Mouse (Mus musculus): ENCODE data around the gene Tmc8.

DNA sequence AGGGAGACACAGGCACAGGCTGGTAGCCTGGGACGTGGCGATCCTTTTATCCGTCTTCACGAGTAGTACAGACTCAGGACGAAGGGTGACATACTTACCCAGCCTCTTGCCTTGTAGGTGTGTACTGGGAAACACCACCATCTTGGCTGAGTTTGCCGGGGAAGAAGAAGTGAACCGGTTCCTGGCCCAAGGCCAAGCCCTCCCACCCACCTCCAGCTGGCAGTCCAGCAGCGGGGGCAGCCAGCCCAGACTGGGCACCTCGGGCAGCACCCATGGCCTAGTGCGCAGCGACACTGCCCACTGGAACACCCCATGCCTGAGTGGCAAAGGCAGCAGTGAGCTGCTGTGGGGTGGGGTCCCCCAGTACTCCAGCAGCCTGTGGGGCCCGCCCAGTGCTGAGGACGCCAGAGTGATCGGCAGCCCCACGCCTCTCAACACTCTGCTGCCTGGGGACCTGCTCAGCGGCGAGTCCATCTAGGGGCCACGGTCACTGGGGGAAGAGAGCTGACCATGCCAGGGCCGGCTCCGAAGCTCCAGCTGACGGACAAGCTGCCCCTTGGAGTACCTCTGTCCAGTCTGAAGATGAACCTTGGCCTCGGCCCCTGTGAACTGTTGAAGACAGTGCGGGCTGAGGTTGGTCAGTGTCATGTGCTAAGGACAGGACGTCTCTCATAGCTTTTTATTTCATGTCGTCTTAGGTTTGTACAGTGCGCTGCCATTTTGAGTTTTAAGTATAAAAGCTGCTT lies 21.3 kb upstream of the Tmc8 start:
- TF ChIP-seq POLR2A (IDR thresholded peaks at IDR 0.05; ENCODE audit: low read depth, low read length) (no peak), CTCF (IDR thresholded peaks at IDR 0.05; ENCODE audit: borderline replicate concordance, insufficient read depth, low read length) (no peak)
